Mouse (Mus musculus) cerebellum, adult 2 months (tissue): ENCODE data around the gene Gm7029. TPM values are rescaled to one million over a fixed set of nuclear protein-coding genes. Genes with fewer than 3 reads are reported as not detected.
"Not testable (repeated sequence)": the region's sequence is repeated elsewhere in the genome, so short reads cannot be mapped to it uniquely, and the experiment has no call there.

Source experiments
- DNase-seq, 2 experiments: peaks; one replicate each; pipeline ENCODE4 v3.0.0; 2021
- H3K27ac ChIP-seq: fragments of 200-500 bp; 2 replicates; pipeline ENCODE4 v1.5.1; 2012; ENCODE audit warnings: low read length, control low read depth, inconsistent platforms; ENCODE audit not compliant: insufficient read depth
- H3K27me3 ChIP-seq: fragments of 200-500 bp; 2 replicates; pipeline ENCODE4 v1.6.1; 2012; ENCODE audit warnings: inconsistent platforms, mild to moderate bottlenecking, low read length, moderate library complexity; ENCODE audit not compliant: control insufficient read depth, insufficient read depth
- H3K4me1 ChIP-seq: fragments of 200-500 bp; 2 replicates; pipeline ENCODE4 v1.6.1; 2011; ENCODE audit warnings: low read length; ENCODE audit not compliant: control insufficient read depth, insufficient read depth
- H3K4me3 ChIP-seq: fragments of 200-500 bp; replicated peaks from 2 replicates; pipeline ENCODE3; 2011; ENCODE audit warnings: mild to moderate bottlenecking, low read depth, low read length, control low read depth; ENCODE audit not compliant: insufficient read depth
- CTCF ChIP-seq: fragments of 200-500 bp; IDR thresholded peaks from 2 replicates; pipeline ENCODE4 v1.5.1; 2011; ENCODE audit warnings: low read depth, mild to moderate bottlenecking, control low read depth, low read length, moderate library complexity, borderline replicate concordance; ENCODE audit not compliant: insufficient read depth
- POLR2A ChIP-seq: fragments of 200-500 bp; IDR thresholded peaks from 2 replicates; pipeline ENCODE4 v1.6.1; 2011; ENCODE audit warnings: low read length, control low read depth, borderline replicate concordance; ENCODE audit not compliant: insufficient read depth
- WGBS: fragments of 180-500 bp; shearing (Covaris S2); methylation state at CpG from one replicate; pipeline ENCODE4 v1.1.7; 2018; 5-methylcytosine and 5-hydroxymethylcytosine counted together
- polyA plus RNA-seq: library from polyadenylated mRNA; depleted of rRNA; stranded (reverse); fragments of >200 nt; gene quantifications from 2 replicates; pipeline ENCODE4 v1.2.3, GENCODE M21; 2012

Gm7029 gene
- polyA plus RNA-seq, 1 experiment, result not detected

DNA sequence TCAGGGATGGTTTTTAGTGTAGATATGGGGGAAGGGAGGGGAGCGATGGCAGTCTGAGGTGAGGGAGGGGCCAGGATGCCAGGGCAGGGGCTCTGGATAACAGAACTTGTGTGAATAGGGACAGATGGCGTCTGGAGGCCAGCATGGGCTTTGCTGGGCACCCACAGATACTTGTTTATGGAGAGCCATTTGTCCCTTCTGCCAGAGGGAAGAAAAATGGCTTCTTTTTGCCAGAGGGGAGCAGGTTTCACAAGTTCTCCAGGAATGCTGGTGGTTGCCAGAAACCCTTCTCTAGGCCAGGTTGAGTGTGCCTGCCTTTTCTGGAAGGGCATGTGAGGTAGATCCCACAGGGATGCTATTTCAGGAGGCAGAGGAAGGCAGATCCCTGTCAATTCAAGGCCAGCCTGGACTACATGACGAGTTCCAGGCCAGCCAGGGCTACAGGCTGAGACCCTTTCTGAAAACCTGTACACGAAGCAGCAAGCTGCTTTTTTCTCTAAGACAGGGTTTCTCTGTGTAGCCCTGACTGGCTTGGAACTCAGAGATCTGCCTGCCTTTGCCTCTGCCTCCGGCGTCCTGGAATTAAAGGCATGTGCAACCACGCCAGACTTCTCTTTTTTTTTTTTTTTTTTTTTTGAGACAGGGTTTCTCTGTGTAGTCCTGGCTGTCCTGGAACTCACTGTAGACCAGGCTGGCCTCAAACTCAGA, 26.8 kb downstream of the Gm7029 start:
- DNase-seq, result peak in 1 of 2 experiments; percentile 37
- H3K27me3 ChIP-seq, result no peaks in the 10 kb centered on the region
- TF ChIP-seq POLR2A (no peak), CTCF (no peak)
- H3K4me1 ChIP-seq, result no peaks in the 10 kb centered on the region
- no peak overlapping the region for H3K27ac ChIP-seq
- H3K4me3 ChIP-seq, result no peak overlapping the region
- 36% methylated on average over 7 of the region's 7 CpGs for WGBS

GRCm38 (mm10) chr17:33900989-33901314, 27.3 kb downstream of the Gm7029 start:
- Histone ChIP-seq H3K4me3 (no peak overlapping the region), H3K4me1 (no peaks in the 10 kb centered on the region), H3K27me3 (no peaks in the 10 kb centered on the region), H3K27ac (no peak overlapping the region)
- WGBS, result 72% methylated on average over 4 of the region's 4 CpGs
- TF ChIP-seq POLR2A (no peak), CTCF (no peak)
- DNase-seq, result no peak

GRCm38 (mm10) chr17:33901653-33902052, 28.0 kb downstream of the Gm7029 start:
- 68% methylated on average over 4 of the region's 4 CpGs for WGBS
- DNase-seq, result no peak
- TF ChIP-seq POLR2A (no peak), CTCF (no peak)

DNA sequence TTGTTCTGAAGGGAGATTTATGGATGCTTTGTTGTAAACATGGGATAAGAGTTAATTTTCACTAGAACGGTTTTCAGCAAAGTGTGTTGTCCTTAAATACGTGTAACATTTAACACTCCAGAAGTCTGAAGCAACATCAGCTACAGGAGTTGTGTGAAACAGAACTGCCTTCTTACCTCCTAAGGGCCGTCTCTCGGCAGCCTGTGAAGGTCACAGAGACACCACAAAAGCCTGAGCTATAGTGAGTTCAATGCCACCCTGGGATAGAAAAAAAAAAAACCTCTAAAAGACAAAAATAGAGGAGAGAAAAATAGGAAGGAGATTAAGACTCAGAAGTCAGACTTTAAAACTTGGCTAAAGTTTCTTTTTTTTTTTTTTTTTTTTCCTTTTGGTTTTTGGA, 28.4 kb downstream of the Gm7029 start:
- Histone ChIP-seq H3K27me3 (no peaks in the 10 kb centered on the region), H3K4me3 (no peak overlapping the region), H3K27ac (no peak overlapping the region), H3K4me1 (no peaks in the 10 kb centered on the region)
- no peak for DNase-seq
- TF ChIP-seq CTCF (no peak), POLR2A (no peak)
- 78% methylated on average over 4 of the region's 4 CpGs for WGBS

More at GRCm38 (mm10) chr17:33901653-33902052, 28.0 kb downstream of the Gm7029 start:
- no peaks in the 10 kb centered on the region for H3K4me1 ChIP-seq
- no peaks in the 10 kb centered on the region for H3K27me3 ChIP-seq
- no peak overlapping the region for H3K4me3 ChIP-seq
- no peak overlapping the region for H3K27ac ChIP-seq

DNA sequence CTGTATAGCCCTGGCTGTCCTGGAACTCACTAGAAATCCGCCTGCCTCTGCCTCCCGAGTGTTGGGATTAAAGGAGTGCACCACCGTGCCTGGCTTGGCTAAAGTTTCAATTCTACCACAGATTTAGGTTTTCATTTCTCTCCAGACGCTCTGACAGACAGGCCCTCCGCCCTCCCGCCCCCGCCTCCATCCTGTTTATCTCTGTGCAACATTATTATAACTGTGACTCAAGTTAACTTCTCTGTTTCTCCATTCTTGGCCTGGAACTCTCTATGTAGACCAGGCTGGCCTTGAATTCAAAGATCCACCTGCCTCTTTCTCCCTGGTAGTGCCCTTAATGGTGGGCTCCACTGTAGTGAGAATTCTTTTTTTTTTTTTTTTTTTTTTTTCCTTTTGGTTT, 28.9 kb downstream of the Gm7029 start:
- TF ChIP-seq POLR2A (no peak), CTCF (no peak)
- Histone ChIP-seq H3K4me3 (no peak overlapping the region), H3K27me3 (no peaks in the 10 kb centered on the region), H3K27ac (no peak overlapping the region), H3K4me1 (no peaks in the 10 kb centered on the region)
- WGBS, result 80% methylated on average over 7 of the region's 7 CpGs
- no peak for DNase-seq

GRCm38 (mm10) chr17:33903911-33904651, 30.4 kb downstream of the Gm7029 start:
- H3K4me3 ChIP-seq, H3K27me3 ChIP-seq, DNase-seq, H3K27ac ChIP-seq, H3K4me1 ChIP-seq: not testable (repeated sequence)
- WGBS, result 61% methylated on average over 6 of the region's 6 CpGs

GRCm38 (mm10) chr17:33904835-33905234, 31.2 kb downstream of the Gm7029 start, which contains the start of gene Platr17:
TSS of gene Platr17 (plus strand) at chr17:33905135.
- H3K27ac ChIP-seq, H3K4me3 ChIP-seq, H3K4me1 ChIP-seq, DNase-seq, H3K27me3 ChIP-seq: not testable (repeated sequence)
- 24% methylated on average over 4 of the region's 4 CpGs for WGBS

DNA sequence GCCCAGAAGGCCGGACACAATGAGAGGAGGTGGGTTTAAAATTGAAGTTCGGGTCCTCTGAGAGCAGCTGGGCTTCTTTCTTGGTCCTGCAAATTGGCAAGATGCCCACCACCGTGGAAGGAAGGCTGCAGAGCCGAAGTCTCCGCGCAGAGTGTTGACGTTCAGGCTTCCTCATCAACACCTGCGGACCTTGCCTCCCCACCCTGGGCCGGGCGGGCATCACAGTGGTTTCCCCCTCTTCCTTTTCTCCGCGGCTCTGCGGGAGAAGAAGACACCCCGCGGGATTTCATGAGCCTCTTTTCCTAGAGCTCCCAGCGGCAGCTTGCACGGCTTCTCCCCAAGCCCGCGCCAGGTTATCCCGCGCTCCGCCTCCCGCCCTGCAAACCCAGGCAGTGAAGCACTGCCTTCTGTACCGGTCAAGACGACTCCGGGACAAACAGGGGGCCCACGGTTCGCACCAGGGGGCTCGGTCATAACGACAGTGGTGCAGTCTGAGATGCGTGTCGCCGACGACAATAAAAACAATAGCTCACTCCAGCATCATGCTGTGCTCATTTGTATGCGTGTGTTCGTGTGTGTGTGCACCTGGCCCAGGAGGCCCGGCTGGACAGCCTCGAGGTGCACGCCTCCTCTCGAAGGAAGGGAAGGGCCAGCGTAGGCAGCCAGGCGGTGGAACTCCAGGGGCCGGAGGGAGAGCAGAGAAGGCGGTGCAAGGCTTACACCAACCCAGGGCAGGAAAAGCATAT, 34.9 kb downstream of the Gm7029 start:
- TF ChIP-seq POLR2A (no peak), CTCF (no peak)
- peak; percentile 66 to 77 for DNase-seq
- Histone ChIP-seq H3K27me3 (no peaks in the 10 kb centered on the region), H3K4me1 (no peaks in the 10 kb centered on the region; the same call in 1 of the 2 replicates), H3K27ac (peak overlapping the region; percentile 42), H3K4me3 (peak overlapping the region; percentile 86)
- WGBS, result under 1% methylated on average over 44 of the region's 44 CpGs
